Comparison of ENCODE assay signal across 23 mouse cellular contexts in the genomic region with DNA sequence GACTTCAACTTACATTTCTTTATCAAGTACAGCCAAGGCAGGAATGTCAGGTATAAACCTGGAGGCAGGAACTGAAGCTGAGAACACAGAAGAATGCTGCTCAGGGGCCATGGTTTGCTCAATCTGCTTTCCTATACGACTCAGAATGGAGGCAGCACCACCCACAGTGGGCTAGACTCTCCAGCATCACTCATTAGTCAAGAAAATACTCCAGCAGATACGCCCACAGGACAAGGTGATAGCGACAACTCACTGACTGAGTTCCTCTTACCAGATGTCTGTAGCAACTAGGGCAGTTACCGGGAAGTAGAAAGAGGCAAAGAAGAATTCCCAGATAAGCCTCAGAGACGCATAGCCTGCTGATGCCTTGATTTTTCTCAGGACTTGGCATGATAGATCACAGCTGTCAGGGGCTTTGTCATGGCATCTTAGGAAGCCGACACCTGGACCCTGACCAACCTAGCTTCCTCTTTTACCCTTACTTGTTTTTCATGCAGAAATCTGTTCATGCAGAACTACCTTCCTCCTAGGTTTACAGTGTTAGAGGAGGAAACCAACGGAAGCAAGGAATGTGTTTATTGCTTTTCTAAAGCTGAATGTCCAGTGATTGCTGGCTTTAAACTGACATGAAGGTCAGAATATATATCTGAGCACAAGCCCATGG.
DNase-seq lines count a peak whose midpoint lies in the region; ATAC-seq lines count a peak whose summit lies in the region.
"Had no signal": no experiment of that assay in that cellular context is flagged by ENCODE, and none has a peak within 500 bp of the region (broad histone marks: within the 10 kb centered on the region; RNA-seq: fewer than 3 reads in every experiment).

No protein-coding gene starts in this region.

- DNase-seq in kidney, postnatal 10 days, result no peak
- peak; percentile 16 to 42 for DNase-seq in spleen, postnatal 36 days (ENCODE audit: low spot score in 2 of 2)
- no peak for DNase-seq in spleen, postnatal 10 days (ENCODE audit: low spot score in 2 of 2)
- DNase-seq in induced T-regulatory cell, adult 2 months (ENCODE audit: low read depth), result peak; percentile 17
- DNase-seq in gastrocnemius, postnatal 14 days, result no peak
- DNase-seq in thymus, postnatal 0 days (ENCODE audit: low spot score), result no peak
- DNase-seq: adrenal gland, postnatal 14 days; cerebellum, adult 11-12 months; cerebellum, postnatal 25 days; kidney, adult 8-10 months; layer of hippocampus, postnatal 36 days; liver, embryonic 13.5 days; lung, postnatal 36 days; right cerebral cortex, postnatal 4 days; thymus, adult 2 months had no signal

- ATAC-seq in kidney, embryonic 15.5 days (replicated peaks; ENCODE audit: low FRiP score), result peak; percentile 49
- ATAC-seq: Patski had no signal

- no peaks in the 10 kb centered on the region for H3K27me3 ChIP-seq in kidney, embryonic 15.5 days
- H3K27me3 ChIP-seq: limb, embryonic 13.5 days; liver, embryonic 13.5 days; midbrain, embryonic 12.5 days; neural tube, embryonic 12.5 days; Patski had no signal

- H3K9me3 ChIP-seq in kidney, embryonic 15.5 days (replicated peaks), result no peaks in the 10 kb centered on the region
- H3K9me3 ChIP-seq: embryonic facial prominence, embryonic 10.5 days; heart, embryonic 10.5 days; limb, embryonic 13.5 days; liver, embryonic 13.5 days; midbrain, embryonic 12.5 days; neural tube, embryonic 12.5 days had no signal

- 35% methylated on average over 7 of the region's 7 CpGs for WGBS in kidney, embryonic 15.5 days

- 0 out of 2 replicates have a peak, but pooled peaks cover 7% of the 10 kb centered on the region for H3K4me1 ChIP-seq in kidney, embryonic 15.5 days
- H3K4me1 ChIP-seq: embryonic facial prominence, embryonic 10.5 days; liver, embryonic 13.5 days; midbrain, embryonic 12.5 days; neural tube, embryonic 12.5 days had no signal

- H3K4me3 ChIP-seq in kidney, embryonic 15.5 days (replicated peaks), result no peak overlapping the region
- H3K4me3 ChIP-seq: embryonic facial prominence, embryonic 10.5 days; heart, embryonic 10.5 days; limb, embryonic 13.5 days; liver, embryonic 13.5 days; midbrain, embryonic 12.5 days; neural tube, embryonic 12.5 days had no signal

- H3K4me2 ChIP-seq in kidney, embryonic 15.5 days, result no peak overlapping the region
- H3K4me2 ChIP-seq: limb, embryonic 13.5 days; liver, embryonic 13.5 days; lung, embryonic 14.5 days; midbrain, embryonic 12.5 days; neural tube, embryonic 12.5 days had no signal

- no peak overlapping the region for H3K27ac ChIP-seq in kidney, embryonic 15.5 days
- H3K27ac ChIP-seq: embryonic facial prominence, embryonic 10.5 days; heart, embryonic 10.5 days; limb, embryonic 13.5 days; liver, embryonic 13.5 days; midbrain, embryonic 12.5 days; neural tube, embryonic 12.5 days had no signal

- no peak overlapping the region for H3K9ac ChIP-seq in kidney, embryonic 15.5 days
- H3K9ac ChIP-seq: limb, embryonic 13.5 days; liver, embryonic 13.5 days; lung, embryonic 14.5 days; midbrain, embryonic 12.5 days; neural tube, embryonic 12.5 days had no signal

- intact Hi-C loops in gastrocnemius, postnatal 14 days (cut with DNase I; ENCODE audit: low total_unique reads), result no loop called here

- H3K36me3 ChIP-seq in kidney, embryonic 15.5 days, result no peaks in the 10 kb centered on the region
- H3K36me3 ChIP-seq: embryonic facial prominence, embryonic 10.5 days; heart, embryonic 10.5 days; limb, embryonic 13.5 days; liver, embryonic 13.5 days; midbrain, embryonic 12.5 days; neural tube, embryonic 12.5 days had no signal

Comparison
In these comparisons a context has a peak if more than half of its experiments do, and no peak if none do; other contexts are left out.
1. DNase-seq: peak in spleen, postnatal 36 days (2 of 2) and induced T-regulatory cell, adult 2 months (single experiment); none in kidney, postnatal 10 days (single experiment), spleen, postnatal 10 days (0 of 2), gastrocnemius, postnatal 14 days (single experiment) and thymus, postnatal 0 days (single experiment).